Mouse (Mus musculus) thymus, adult 2 months (tissue): ENCODE data around the gene Olfr1313.

Experiments used
- CTCF ChIP-seq: fragments of 200-500 bp; IDR thresholded peaks from 2 replicates; pipeline ENCODE4 v1.5.1; 2012; ENCODE audit warnings: mild to moderate bottlenecking, control low read depth, low read length, moderate library complexity, borderline replicate concordance; ENCODE audit not compliant: control insufficient read depth, poor library complexity, insufficient read depth; ENCODE audit errors: extremely low read depth
- POLR2A ChIP-seq: fragments of 200-500 bp; IDR thresholded peaks from 2 replicates; pipeline ENCODE4 v1.6.1; 2012; ENCODE audit warnings: mild to moderate bottlenecking, low read length, control low read depth, moderate library complexity; ENCODE audit not compliant: control insufficient read depth, poor library complexity, insufficient read depth; ENCODE audit errors: extremely low read depth

GRCm38 (mm10) chr2:112077743-112078142, at the start of gene Olfr1313:
- TF ChIP-seq CTCF (no peak), POLR2A (no peak)
